Mouse (Mus musculus) neural tube, embryonic 12.5 days (tissue): Measurements from ENCODE around the gene Mocs2. TPM values are rescaled to one million over a fixed set of nuclear protein-coding genes. Genes with fewer than 3 reads are reported as not detected.

Experiments
- ATAC-seq: fragments of 200-750 bp; cut with Nextera tagmentation; 2 replicates; pipeline ENCODE4 v1.8.0; 2017; ENCODE audit warnings: low read depth, mild to moderate bottlenecking, moderate TSS enrichment, moderate library complexity; ENCODE audit not compliant: low FRiP score
- H3K27ac ChIP-seq: fragments of 300-500 bp; sonication (generic); 2 replicates; pipeline ENCODE4 v1.5.1; 2016
- H3K27me3 ChIP-seq: fragments of 300-500 bp; sonication (generic); replicated peaks from 2 replicates; pipeline ENCODE4 v1.6.1; 2016; ENCODE audit warnings: mild to moderate bottlenecking
- H3K36me3 ChIP-seq: fragments of 300-500 bp; sonication (generic); 2 replicates; pipeline ENCODE4 v1.6.1; 2016; ENCODE audit warnings: mild to moderate bottlenecking
- H3K4me1 ChIP-seq: fragments of 300-500 bp; sonication (generic); 2 replicates; pipeline ENCODE4 v1.6.1; 2016
- H3K4me2 ChIP-seq: fragments of 300-500 bp; sonication (generic); replicated peaks from 2 replicates; pipeline ENCODE4 v1.6.1; 2016; ENCODE audit warnings: mild to moderate bottlenecking
- H3K4me3 ChIP-seq: fragments of 300-500 bp; sonication (generic); 2 replicates; pipeline ENCODE4 v1.5.1; 2016
- H3K9ac ChIP-seq: fragments of 300-500 bp; sonication (generic); 2 replicates; pipeline ENCODE4 v1.6.1; 2016; ENCODE audit warnings: mild to moderate bottlenecking
- H3K9me3 ChIP-seq: fragments of 300-500 bp; sonication (generic); 2 replicates; pipeline ENCODE4 v1.6.1; 2016; ENCODE audit warnings: mild to moderate bottlenecking
- WGBS: fragments of 180-500 bp; shearing (Covaris S2); methylation state at CpG from one replicate; pipeline ENCODE4 v1.1.7; 2016; 5-methylcytosine and 5-hydroxymethylcytosine counted together
- polyA plus RNA-seq: library from polyadenylated mRNA; unstranded; fragments of >200 nt; fragmentation: Nextera tagmentation; extraction: Ambion mirVana; gene quantifications from 2 replicates; pipeline ENCODE4 v1.2.1, GENCODE M21; 2016

Gene Mocs2
- polyA plus RNA-seq, 1 experiment from 2014 or later, result 88.1 TPM

GRCm38 (mm10) chr13:114855573-114856268 lies 37.7 kb downstream of the Mocs2 start:
- WGBS, result 36% methylated on average over 15 of the region's 15 CpGs
- Histone ChIP-seq H3K4me2 (peak overlapping the region; percentile 28), H3K4me3 (no peak overlapping the region), H3K9ac (0 out of 2 replicates have a peak overlapping the region, but pooled peaks have one; percentile 8), H3K27ac (no peak overlapping the region), H3K27me3 (no peaks in the 10 kb centered on the region), H3K9me3 (no peaks in the 10 kb centered on the region), H3K4me1 (no peaks in the 10 kb centered on the region; the same call in 1 of the 2 replicates), H3K36me3 (no peaks in the 10 kb centered on the region)
- ATAC-seq, result 0 out of 2 replicates have a peak, but pooled peaks have one; percentile 29

GRCm38 (mm10) chr13:114856269-114856627 lies 38.2 kb downstream of the Mocs2 start:
- Histone ChIP-seq H3K36me3 (no peaks in the 10 kb centered on the region), H3K4me3 (no peak overlapping the region), H3K9me3 (no peaks in the 10 kb centered on the region), H3K27ac (no peak overlapping the region), H3K27me3 (no peaks in the 10 kb centered on the region), H3K4me2 (no peak overlapping the region), H3K9ac (no peak overlapping the region), H3K4me1 (no peaks in the 10 kb centered on the region; the same call in 1 of the 2 replicates)
- 57% methylated on average over 7 of the region's 7 CpGs for WGBS
- ATAC-seq, result no peak

GRCm38 (mm10) chr13:114857525-114857924 lies 39.5 kb downstream of the Mocs2 start:
- no peak overlapping the region for H3K4me3 ChIP-seq
- ATAC-seq, result no peak
- 89% methylated on average over 4 of the region's 4 CpGs for WGBS
- no peak overlapping the region for H3K9ac ChIP-seq
- H3K36me3 ChIP-seq, result no peaks in the 10 kb centered on the region
- H3K27ac ChIP-seq, result no peak overlapping the region
- H3K27me3 ChIP-seq, result no peaks in the 10 kb centered on the region
- H3K4me1 ChIP-seq, result no peaks in the 10 kb centered on the region; the same call in 1 of the 2 replicates
- no peak overlapping the region for H3K4me2 ChIP-seq
- no peaks in the 10 kb centered on the region for H3K9me3 ChIP-seq

- WGBS, result 94% methylated on average over 6 of the region's 6 CpGs
- Histone ChIP-seq H3K27ac (no peak overlapping the region), H3K4me2 (no peak overlapping the region), H3K27me3 (no peaks in the 10 kb centered on the region), H3K9ac (no peak overlapping the region), H3K4me3 (no peak overlapping the region), H3K36me3 (no peaks in the 10 kb centered on the region), H3K9me3 (no peaks in the 10 kb centered on the region), H3K4me1 (no peaks in the 10 kb centered on the region)
- no peak for ATAC-seq
These were observed 56.7 kb downstream of the Mocs2 start for GRCm38 (mm10) chr13:114874738-114875137.

- Histone ChIP-seq H3K9me3 (no peaks in the 10 kb centered on the region), H3K27ac (no peak overlapping the region), H3K9ac (no peak overlapping the region), H3K36me3 (no peaks in the 10 kb centered on the region), H3K4me2 (no peak overlapping the region), H3K4me3 (no peak overlapping the region), H3K4me1 (no peaks in the 10 kb centered on the region), H3K27me3 (no peaks in the 10 kb centered on the region)
- no peak for ATAC-seq
- WGBS, result 86% methylated on average over 2 of the region's 2 CpGs
These were observed 58.0 kb downstream of the Mocs2 start for GRCm38 (mm10) chr13:114876005-114876520.

- no peak overlapping the region for H3K4me3 ChIP-seq
- no peak overlapping the region for H3K4me2 ChIP-seq
- no peak for ATAC-seq
- 81% methylated on average over 11 of the region's 11 CpGs for WGBS
- H3K4me1 ChIP-seq, result no peaks in the 10 kb centered on the region
- no peaks in the 10 kb centered on the region for H3K9me3 ChIP-seq
- no peak overlapping the region for H3K9ac ChIP-seq
- H3K36me3 ChIP-seq, result no peaks in the 10 kb centered on the region
- no peaks in the 10 kb centered on the region for H3K27me3 ChIP-seq
- no peak overlapping the region for H3K27ac ChIP-seq
These were observed 60.6 kb downstream of the Mocs2 start for GRCm38 (mm10) chr13:114878667-114879066.

Other genes starting within 250 kb of the Mocs2 start
- 1.3 and 3.0 TPM in 2 replicates for gene Itga2, start 113.9 kb downstream of the Mocs2 start, polyA plus RNA-seq